Mouse (Mus musculus): ENCODE results near the gene Nup160. TPM values are rescaled to one million over a fixed set of nuclear protein-coding genes. Genes with fewer than 3 reads are reported as not detected.

The Nup160 gene
- polyA plus RNA-seq (2015; fragmentation: Nextera tagmentation; extraction: Ambion mirVana), result 40.4 and 42.7 TPM in 2 replicates

DNA sequence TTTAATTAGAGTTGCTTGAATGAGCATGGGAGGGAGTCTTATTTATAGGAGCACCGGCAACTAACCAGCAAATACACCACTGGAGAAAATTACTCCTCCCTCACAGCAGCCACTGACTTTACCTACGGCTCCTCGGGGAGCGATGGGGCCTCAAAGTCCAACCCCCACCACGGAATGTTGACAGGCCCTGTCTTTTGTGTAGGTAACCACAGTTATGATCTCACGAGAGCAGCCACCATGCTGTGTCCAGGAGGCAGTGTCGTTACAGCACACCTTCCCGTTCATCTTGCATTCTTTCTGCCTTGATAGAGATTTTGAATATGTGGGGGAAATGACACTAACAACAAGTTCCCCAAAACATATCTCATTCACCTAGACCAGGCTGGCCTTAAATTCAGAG is at the start of gene Nup160:
Nup160 (plus strand) TSS at position 209 of the 400 bp plus-strand sequence.
- Histone ChIP-seq H3K27me3 (replicated peaks) (no peaks in the 10 kb centered on the region), H3K9ac (no peak within 1 kb of the TSS), H3K27ac (no peak within 1 kb of the TSS), H3K4me1 (peaks cover 16% of the 10 kb centered on the region), H3K9me3 (no peaks in the 10 kb centered on the region), H3K4me2 (no peak within 1 kb of the TSS), H3K4me3 (replicated peaks) (no peak within 1 kb of the TSS), H3K36me3 (no peaks in the 10 kb centered on the region)
- ATAC-seq (ENCODE audit: insufficient read depth, low FRiP score, low read depth), result no peak
- 79% methylated on average over 8 of the region's 8 CpGs for WGBS

DNA sequence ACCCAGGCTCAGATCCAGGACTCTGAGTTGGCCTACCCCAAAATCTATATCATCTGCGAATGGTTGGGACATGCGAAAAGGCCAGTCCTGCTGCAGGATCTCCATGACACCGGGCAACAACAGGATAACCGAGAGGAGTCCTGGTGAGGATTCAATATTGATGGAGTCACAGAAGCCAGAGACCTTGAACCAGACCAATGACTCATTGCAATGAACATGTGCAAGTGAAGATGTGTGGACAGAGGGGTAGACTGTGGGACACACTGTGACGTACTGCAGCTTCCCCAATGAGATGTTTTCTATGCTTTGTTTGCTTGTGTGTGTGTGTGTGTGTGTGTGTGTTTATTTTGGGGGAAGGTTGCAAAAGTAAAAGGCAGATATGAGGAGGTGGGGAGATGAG is 48.8 kb upstream of the Nup160 start:
- no peak overlapping the region for H3K9ac ChIP-seq
- no peak for ATAC-seq (ENCODE audit: insufficient read depth, low FRiP score, low read depth)
- no peaks in the 10 kb centered on the region for H3K4me1 ChIP-seq
- H3K4me3 ChIP-seq (replicated peaks), result no peak overlapping the region
- no peak overlapping the region for H3K4me2 ChIP-seq
- H3K9me3 ChIP-seq, result no peaks in the 10 kb centered on the region
- WGBS, result 85% methylated on average over 5 of the region's 5 CpGs
- H3K27me3 ChIP-seq (replicated peaks), result no peaks in the 10 kb centered on the region
- no peak overlapping the region for H3K27ac ChIP-seq
- no peaks in the 10 kb centered on the region for H3K36me3 ChIP-seq

DNA sequence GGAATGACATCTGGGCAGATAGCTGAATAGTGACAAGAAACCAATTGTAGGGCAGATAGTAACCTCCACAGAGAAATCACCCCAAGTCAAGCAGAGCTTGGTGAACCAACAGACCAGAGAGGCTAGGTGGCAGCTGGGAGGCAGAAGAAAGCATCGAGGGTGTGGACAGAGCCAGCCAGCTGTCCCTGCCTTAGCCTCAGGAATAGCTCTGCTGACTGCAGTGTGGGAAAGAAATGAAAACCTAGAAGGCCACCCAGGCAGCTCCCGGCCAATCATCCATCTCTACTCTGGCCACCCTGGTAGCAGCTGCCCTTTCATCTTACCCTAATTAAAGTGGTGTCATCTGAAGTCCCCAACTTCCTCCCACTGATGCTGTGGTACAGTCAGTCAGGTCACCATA is 47.5 kb upstream of the Nup160 start:
- no peaks in the 10 kb centered on the region for H3K36me3 ChIP-seq
- 34% methylated on average over 2 of the region's 2 CpGs for WGBS
- H3K9me3 ChIP-seq, result no peaks in the 10 kb centered on the region
- H3K4me1 ChIP-seq, result no peaks in the 10 kb centered on the region
- no peak overlapping the region for H3K9ac ChIP-seq
- H3K27me3 ChIP-seq (replicated peaks), result no peaks in the 10 kb centered on the region
- ATAC-seq (ENCODE audit: insufficient read depth, low FRiP score, low read depth), result no peak
- H3K4me3 ChIP-seq (replicated peaks), result no peak overlapping the region
- H3K4me2 ChIP-seq, result no peak overlapping the region
- no peak overlapping the region for H3K27ac ChIP-seq

DNA sequence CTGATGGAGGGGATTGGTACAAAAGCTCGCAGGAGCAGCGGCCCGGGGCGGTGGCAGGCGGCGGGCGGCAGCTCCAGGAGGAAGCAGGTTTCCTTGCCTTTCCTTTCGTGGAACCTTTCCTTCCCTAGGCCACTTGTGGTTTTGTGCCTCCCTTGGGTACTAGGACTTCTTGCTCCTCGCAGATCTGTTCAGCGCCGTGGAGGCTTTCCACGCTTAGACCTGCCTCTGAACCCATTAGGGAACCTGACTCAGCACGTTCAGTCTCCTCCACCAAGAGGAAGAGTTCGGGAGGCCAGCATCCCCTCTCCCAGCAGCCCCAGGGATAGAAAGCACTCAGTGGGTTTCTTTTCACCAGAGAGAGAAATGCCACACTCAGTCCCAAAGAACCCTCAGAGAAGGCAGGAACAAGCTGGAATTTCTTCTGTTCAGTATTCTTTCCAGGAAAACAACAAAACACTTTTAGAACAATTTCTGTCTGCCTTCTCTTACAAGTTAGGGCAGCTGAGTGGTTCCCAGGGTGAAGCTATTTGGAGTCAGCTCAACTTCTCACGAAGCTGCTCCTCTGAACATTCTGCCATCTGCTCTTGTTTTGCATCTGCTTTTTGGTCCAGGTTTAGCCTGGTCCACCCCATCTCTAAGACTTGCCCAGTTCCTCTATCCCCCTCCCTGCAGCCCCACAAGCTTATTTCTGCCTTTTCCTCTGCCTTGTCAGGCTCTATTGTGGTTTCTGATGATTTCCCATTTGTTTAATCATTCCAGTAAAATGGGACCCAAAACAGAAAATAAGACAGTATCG is 44.9 kb upstream of the Nup160 start:
- no peak for ATAC-seq (ENCODE audit: insufficient read depth, low FRiP score, low read depth)
- Histone ChIP-seq H3K36me3 (no peaks in the 10 kb centered on the region), H3K4me2 (no peak overlapping the region), H3K27me3 (replicated peaks) (no peaks in the 10 kb centered on the region), H3K9me3 (no peaks in the 10 kb centered on the region), H3K27ac (no peak overlapping the region), H3K9ac (no peak overlapping the region), H3K4me3 (replicated peaks) (no peak overlapping the region), H3K4me1 (no peaks in the 10 kb centered on the region)
- WGBS, result 81% methylated on average over 16 of the region's 16 CpGs

DNA sequence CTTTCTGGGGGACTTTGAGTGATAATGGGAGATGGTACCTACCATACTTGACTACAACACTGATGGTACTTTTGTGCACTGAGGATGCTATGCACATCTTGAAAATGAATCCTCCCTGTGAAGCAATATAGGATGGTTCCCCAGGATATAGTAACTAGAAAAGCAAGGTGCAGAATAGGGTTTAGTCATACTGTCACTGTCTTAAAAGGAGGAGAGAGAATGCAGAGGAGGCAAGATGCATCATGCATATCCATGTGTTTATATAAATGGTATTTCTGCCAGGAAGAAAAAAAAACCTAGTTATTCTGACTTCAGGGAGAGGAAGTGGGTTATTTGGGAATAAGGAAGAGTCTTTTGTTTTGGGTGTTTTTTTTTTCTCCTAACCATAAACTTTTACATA is 42.3 kb upstream of the Nup160 start:
- no peaks in the 10 kb centered on the region for H3K27me3 ChIP-seq (replicated peaks)

DNA sequence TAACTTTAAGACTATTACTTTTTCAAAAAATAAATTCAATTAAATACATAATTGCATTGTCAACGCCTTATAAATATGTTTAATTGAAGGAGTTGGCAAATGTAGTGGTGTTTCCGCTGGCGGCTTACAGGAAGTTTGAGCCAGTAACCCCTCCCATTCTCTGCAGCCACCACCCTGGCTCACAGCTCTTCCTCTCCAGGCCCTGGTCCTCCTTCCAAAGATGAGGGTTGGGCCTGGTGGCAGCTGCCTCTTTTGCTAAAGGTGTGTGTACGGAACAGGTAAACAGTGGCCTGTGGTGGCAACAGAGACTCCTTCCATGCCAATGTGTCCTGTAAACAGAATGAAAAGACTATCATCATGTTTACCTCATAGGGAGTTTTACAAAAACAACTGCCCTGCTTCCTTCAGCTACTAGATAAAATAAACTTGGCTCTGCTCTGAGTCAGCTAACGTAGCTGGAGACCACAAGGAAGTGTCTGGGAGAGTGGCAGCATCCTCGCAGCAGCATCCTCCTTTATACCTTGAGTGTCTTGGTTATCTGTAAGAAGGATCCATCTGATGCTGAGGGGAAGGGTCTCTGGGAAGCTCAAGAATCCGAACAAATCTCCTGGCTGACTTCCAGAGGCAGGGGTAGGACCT is 41.8 kb upstream of the Nup160 start:
- Histone ChIP-seq H3K4me3 (replicated peaks) (no peak overlapping the region), H3K4me2 (no peak overlapping the region), H3K27me3 (replicated peaks) (no peaks in the 10 kb centered on the region), H3K4me1 (peaks cover 10% of the 10 kb centered on the region; the same call in 1 of the 2 replicates), H3K27ac (no peak overlapping the region), H3K9ac (no peak overlapping the region), H3K36me3 (no peaks in the 10 kb centered on the region), H3K9me3 (no peaks in the 10 kb centered on the region)
- ATAC-seq (ENCODE audit: insufficient read depth, low FRiP score, low read depth), result no peak
- 53% methylated on average over 7 of the region's 7 CpGs for WGBS

More for the DNA sequence above, 42.3 kb upstream of the Nup160 start:
- Histone ChIP-seq H3K27ac (no peak overlapping the region), H3K4me2 (no peak overlapping the region), H3K9ac (no peak overlapping the region), H3K36me3 (no peaks in the 10 kb centered on the region), H3K9me3 (no peaks in the 10 kb centered on the region), H3K4me1 (0 out of 2 replicates have a peak, but pooled peaks cover 6% of the 10 kb centered on the region), H3K4me3 (replicated peaks) (no peak overlapping the region)
- no peak for ATAC-seq (ENCODE audit: insufficient read depth, low FRiP score, low read depth)

DNA sequence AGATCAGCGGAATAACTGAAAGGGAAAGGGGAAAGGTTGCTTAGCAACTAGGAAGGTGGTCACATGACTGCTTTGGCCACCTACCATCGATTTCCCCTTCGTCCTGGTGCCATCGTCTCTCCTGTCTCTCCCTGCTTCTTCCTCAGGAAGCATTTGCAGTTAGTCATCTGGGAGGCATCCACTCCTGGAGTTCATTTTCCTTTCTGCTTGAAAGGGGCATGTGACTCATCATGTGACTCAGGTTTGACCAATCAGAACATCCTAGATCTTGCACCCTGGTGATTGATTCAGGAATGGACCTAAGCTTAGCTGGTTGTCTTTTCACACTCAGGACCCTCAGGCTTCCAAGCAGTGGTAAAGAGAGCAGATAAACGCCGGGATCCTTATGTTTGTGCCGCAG is 40.2 kb upstream of the Nup160 start:
- ATAC-seq (ENCODE audit: insufficient read depth, low FRiP score, low read depth), result no peak
- WGBS, result 87% methylated on average over 7 of the region's 7 CpGs
- H3K36me3 ChIP-seq, result no peaks in the 10 kb centered on the region
- H3K27me3 ChIP-seq (replicated peaks), result no peaks in the 10 kb centered on the region
- H3K27ac ChIP-seq, result no peak overlapping the region
- peaks cover 17% of the 10 kb centered on the region; the same call in 1 of the 2 replicates for H3K4me1 ChIP-seq
- no peak overlapping the region for H3K4me3 ChIP-seq (replicated peaks)
- no peak overlapping the region for H3K4me2 ChIP-seq
- no peak overlapping the region for H3K9ac ChIP-seq
- H3K9me3 ChIP-seq, result no peaks in the 10 kb centered on the region

DNA sequence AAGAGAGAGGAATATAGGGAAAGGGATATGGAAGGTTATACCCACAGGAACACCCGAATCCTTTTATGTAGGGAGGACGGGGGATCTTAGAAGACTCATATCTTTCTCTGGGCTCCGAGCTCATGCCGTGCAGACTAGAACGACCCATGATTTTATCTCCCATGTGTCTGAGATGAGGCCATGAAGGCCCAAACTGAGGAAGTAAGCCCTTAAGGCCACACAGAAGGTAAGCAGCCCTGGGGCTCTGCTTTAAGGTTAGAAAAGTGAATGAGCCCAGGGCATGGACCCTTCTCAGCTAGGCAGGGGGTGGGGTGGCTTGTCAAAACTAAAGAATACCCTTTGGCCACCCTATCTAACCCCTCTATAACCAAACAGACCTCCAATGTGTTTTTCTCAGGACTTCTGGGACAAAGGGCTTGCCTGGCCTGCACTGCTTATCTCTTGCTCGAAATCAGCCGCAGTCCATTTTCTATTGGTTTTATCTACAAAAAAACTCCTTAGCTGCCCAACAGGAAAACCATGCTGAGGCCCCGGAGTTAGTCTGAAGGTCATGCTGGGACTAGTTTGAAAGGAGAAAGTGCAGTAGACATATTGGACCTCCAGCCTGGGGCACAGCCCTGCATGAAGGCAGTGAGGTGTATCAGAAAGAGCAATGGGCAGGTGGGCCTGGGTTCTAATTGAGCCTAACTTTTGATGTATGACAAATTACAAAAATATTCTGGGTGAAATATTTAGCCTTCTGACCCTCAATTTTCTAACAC is 37.8 kb upstream of the Nup160 start:
- no peak overlapping the region for H3K9ac ChIP-seq
- WGBS, result 67% methylated on average over 8 of the region's 8 CpGs
- H3K4me2 ChIP-seq, result no peak overlapping the region
- H3K27me3 ChIP-seq (replicated peaks), result no peaks in the 10 kb centered on the region
- no peaks in the 10 kb centered on the region for H3K36me3 ChIP-seq
- no peaks in the 10 kb centered on the region for H3K9me3 ChIP-seq
- H3K4me3 ChIP-seq (replicated peaks), result no peak overlapping the region
- peaks cover 17% of the 10 kb centered on the region; the same call in 1 of the 2 replicates for H3K4me1 ChIP-seq
- H3K27ac ChIP-seq, result peak overlapping the region; percentile 65
- peak; percentile 54 for ATAC-seq (ENCODE audit: insufficient read depth, low FRiP score, low read depth)

DNA sequence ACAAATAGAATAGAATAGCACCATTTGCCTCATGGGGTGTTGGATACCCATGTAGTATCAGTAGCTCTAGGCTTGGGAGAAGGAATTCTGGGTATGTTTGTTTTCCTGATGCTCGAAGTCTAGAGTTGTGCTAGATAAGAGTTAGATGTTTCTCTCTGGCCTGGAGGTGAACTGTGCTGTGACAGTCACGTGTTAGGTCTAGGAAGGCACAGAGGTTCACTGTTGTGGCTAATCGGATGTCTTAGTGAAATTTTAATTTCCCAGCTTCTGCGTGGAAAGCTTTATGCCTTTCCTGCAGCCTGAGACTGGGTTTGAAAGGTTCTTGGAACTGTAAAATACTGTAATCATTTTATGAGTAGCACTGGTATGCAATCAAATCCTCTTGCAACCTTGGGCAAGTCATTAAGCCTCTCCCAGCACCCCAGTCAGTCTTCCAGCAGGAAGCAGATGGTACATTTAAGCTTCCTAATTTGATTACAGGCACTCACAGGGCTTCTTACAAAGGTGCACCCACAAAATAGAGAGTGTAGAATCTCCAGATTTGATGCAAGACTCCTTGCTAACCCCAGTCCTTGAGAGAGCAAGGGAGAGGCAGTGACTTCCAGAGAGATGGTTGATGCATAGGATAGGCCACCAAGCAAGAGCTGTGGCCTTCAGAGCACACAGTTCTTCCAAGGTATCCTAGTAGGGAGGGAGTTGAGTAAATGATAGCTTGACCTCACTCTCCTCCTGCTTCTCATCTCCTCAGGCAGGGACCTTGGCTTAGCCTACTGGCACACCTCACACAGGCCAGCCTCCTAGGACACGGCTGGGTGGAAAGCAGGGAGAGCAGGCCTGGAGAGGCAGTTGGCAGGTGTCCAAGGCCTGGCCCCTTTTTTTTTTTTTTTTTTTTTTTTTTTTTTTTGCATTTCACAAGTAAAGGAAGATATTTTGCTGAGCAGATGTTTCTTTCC is 37.0 kb upstream of the Nup160 start:
- H3K36me3 ChIP-seq, result no peaks in the 10 kb centered on the region
- H3K9ac ChIP-seq, result no peak overlapping the region
- WGBS, result 47% methylated on average over 5 of the region's 5 CpGs
- H3K9me3 ChIP-seq, result no peaks in the 10 kb centered on the region
- H3K27ac ChIP-seq, result peak overlapping the region; percentile 68; the same call in 1 of the 2 replicates
- no peak overlapping the region for H3K4me2 ChIP-seq
- ATAC-seq (ENCODE audit: insufficient read depth, low FRiP score, low read depth), result peak; percentile 72
- peaks cover 17% of the 10 kb centered on the region; the same call in 1 of the 2 replicates for H3K4me1 ChIP-seq
- H3K4me3 ChIP-seq (replicated peaks), result no peak overlapping the region
- no peaks in the 10 kb centered on the region for H3K27me3 ChIP-seq (replicated peaks)

DNA sequence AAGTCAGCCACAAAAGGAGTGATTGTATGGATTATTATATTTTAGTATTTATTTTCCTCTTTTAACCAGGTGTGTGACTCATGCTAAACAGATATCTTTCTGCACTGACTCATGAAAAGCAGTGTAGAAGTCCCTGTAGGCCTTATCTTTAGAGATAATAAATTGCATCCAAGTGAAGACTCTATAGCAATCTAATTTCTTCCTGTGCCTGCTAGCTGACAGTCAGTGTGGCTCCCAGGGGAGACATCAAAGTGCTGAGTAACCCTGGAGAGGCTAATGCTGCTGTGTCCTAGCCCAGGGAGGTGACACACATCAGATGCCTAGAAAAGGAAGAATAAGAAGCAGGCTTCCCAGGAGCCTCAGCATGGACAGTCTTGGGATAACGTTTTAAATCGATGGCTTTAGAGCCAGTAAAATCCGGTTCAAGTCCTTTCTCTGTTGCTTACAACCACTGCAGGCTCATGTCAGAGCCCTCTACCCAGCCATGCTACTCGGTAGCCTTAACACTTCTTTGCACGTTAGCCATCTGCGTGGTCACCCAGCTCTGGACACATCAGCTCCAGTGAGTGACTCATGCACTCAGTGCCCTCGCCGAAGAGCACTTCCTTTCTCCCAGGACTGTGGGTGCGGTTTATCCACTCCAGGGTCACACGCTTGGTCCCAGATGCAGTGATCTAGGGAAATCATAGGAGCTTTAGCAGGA is 35.9 kb upstream of the Nup160 start:
- Histone ChIP-seq H3K4me2 (no peak overlapping the region), H3K9ac (no peak overlapping the region), H3K4me1 (peaks cover 17% of the 10 kb centered on the region; the same call in 1 of the 2 replicates), H3K36me3 (no peaks in the 10 kb centered on the region), H3K27ac (peak overlapping the region; percentile 3; the same call in 1 of the 2 replicates), H3K27me3 (replicated peaks) (no peaks in the 10 kb centered on the region), H3K9me3 (no peaks in the 10 kb centered on the region), H3K4me3 (replicated peaks) (no peak overlapping the region)
- WGBS, result 73% methylated on average over 10 of the region's 10 CpGs
- ATAC-seq (ENCODE audit: insufficient read depth, low FRiP score, low read depth), result 0 out of 2 replicates have a peak, but pooled peaks have one; percentile 27

DNA sequence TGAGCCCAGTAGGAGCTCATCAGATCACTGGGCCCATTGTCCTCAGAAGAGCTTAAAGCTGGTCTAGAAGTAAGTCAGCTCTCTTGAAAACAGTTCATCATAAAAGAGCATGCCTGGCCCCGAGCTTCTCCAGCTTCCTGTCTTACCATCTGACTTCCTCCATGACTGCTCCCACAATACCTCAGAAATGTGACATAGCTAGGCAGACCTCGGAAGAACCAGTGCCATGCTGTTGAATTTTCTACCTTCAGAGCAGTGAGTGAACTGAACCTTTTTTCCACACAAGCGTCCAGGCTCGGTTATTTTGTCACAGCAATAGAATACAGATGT is 35.3 kb upstream of the Nup160 start:
- peak overlapping the region; percentile 3; the same call in 1 of the 2 replicates for H3K27ac ChIP-seq

More for the DNA sequence above, 35.3 kb upstream of the Nup160 start:
- Histone ChIP-seq H3K36me3 (no peaks in the 10 kb centered on the region), H3K4me2 (no peak overlapping the region), H3K9ac (no peak overlapping the region), H3K9me3 (no peaks in the 10 kb centered on the region), H3K27me3 (replicated peaks) (no peaks in the 10 kb centered on the region), H3K4me3 (replicated peaks) (no peak overlapping the region), H3K4me1 (peaks cover 17% of the 10 kb centered on the region; the same call in 1 of the 2 replicates)
- no peak for ATAC-seq (ENCODE audit: insufficient read depth, low FRiP score, low read depth)
- WGBS, result 83% methylated on average over 4 of the region's 4 CpGs

Data from stomach, embryonic 15.5 days (tissue).